Mouse (Mus musculus) cerebellum, adult 18-20 months (tissue): Measurements from ENCODE around the gene Olfr57.
"Not testable (repeated sequence)": the region's sequence is repeated elsewhere in the genome, so short reads cannot be mapped to it uniquely, and the experiment has no call there.

Source experiments
- DNase-seq, 2 experiments: peaks; one replicate each; pipeline ENCODE4 v3.0.0; 2021

The Olfr57 gene

DNA sequence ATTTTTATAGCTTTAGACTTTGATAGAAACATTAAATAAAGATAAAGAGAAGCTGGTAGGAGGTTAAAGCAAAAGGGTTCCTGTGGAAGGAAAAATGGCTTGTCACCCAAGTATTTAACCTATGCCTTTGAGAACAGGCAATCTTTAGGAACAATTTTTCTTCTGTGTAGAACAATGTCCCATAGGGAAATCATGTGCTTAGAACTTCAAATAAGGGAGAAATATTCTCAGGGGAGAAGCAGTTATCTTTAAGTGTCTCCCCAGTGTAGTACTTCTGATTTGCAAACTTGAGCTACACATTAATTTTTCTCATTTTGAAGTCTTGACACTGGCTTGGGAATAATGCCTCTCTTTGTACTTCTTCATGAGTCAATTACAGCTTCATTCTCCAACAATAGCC, at the start of gene Olfr57:
Gene Olfr57 (plus strand): TSS at position 301 of the 400 bp plus-strand sequence.
- no peak for DNase-seq

- DNase-seq: no peak
Observed at GRCm38 (mm10) chr10:78980750-78981149, 47.8 kb upstream of the Olfr57 start, which contains the start of gene Olfr1352. Gene Olfr1352 (plus strand): TSS chr10:78981050.

DNA sequence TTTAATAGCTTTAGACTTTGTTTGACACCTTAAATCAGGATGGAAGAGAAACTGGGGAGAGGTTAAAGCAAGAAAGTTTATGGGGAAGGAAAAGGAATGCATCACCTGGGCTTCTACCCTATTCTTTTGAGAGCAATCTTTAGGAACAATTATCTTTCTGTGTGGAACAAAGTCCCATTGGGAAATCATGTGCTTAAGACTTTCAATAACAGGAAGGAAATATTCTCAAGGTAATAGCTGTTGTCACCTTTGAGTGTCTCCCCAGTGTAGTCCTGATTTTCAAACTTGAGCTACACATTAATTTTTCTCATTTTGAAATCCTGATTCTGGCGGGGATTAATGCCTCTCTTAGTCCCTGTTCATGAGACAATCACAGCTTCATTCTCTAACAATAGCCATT, 16.4 kb upstream of the Olfr57 start, which contains the start of gene Olfr1351:
Gene Olfr1351 (plus strand): TSS at position 301 of the 400 bp plus-strand sequence.
- DNase-seq: no peak

DNA sequence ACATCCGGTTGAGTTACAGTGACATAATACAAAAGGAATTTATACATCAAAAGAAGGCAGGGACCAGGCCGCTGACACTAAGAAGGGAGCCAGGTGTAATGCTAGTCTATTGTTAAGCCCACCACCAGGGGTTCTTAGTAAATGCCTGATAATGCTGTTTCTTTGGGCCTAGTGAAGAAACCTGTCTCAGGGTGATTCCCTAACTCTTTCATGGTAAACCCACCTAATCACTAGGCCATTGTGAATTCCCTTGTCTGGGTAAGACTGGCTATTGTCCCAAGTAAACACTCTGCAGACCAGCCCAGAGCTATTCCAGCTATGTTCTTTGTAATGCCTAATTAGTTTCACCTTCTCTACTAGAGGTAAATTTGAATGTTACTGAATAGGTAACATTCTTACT, 13.9 kb downstream of the Olfr57 start:
- DNase-seq: not testable (repeated sequence)

DNA sequence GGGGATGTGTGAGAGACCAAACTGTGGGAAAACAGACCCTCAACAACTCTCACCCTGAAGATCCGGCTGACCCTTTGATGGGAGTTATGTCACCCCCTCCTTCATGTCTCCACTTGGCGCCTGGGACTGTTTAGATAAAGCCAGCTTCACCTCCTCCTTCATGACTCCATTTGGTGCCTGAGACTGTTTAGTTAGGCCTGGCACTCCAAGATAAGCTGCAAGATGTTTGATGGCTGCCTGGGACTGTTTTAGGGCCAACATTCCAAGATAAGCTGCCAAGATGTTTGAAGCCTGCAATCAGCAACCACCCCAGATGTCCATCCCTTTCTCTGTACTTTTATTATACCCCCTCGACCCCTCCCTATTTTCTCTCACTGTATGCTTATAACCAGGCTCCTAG, 28.8 kb downstream of the Olfr57 start:
- not testable (repeated sequence) for DNase-seq
